Mouse (Mus musculus) kidney, embryonic 14.5 days (tissue): ENCODE measurements at regions not wholly inside any gene's neighbourhood (a gene's known extent, or its start where the extent isn't known, plus 50 kb on each side); places are given as distances from the start of the nearest gene placed in this dataset.
A peak's percentile ranks its signal among the peaks of the same experiment; 100 is the strongest.

Source experiments
- ATAC-seq: fragments of 200-750 bp; cut with Nextera tagmentation; 2 replicates; pipeline ENCODE4 v1.8.0; 2017; ENCODE audit warnings: moderate number of reproducible peaks, mild to moderate bottlenecking, moderate TSS enrichment, moderate library complexity; ENCODE audit not compliant: low FRiP score, low TSS enrichment
- H3K27ac ChIP-seq: fragments of 300-500 bp; sonication (generic); 2 replicates; pipeline ENCODE4 v1.5.1; 2014; ENCODE audit warnings: low read depth, mild to moderate bottlenecking, low read length, moderate library complexity, mixed read lengths
- H3K27me3 ChIP-seq: fragments of 300-500 bp; sonication (generic); 2 replicates; pipeline ENCODE4 v1.6.1; 2014; ENCODE audit warnings: mild to moderate bottlenecking, low read length; ENCODE audit not compliant: control insufficient read depth, insufficient read depth
- H3K36me3 ChIP-seq: fragments of 300-500 bp; sonication (generic); 2 replicates; pipeline ENCODE4 v1.6.1; 2014; ENCODE audit warnings: low read length, mixed read lengths; ENCODE audit not compliant: control insufficient read depth, insufficient read depth
- H3K4me1 ChIP-seq: fragments of 300-500 bp; sonication (generic); 2 replicates; pipeline ENCODE4 v1.6.1; 2014; ENCODE audit warnings: low read length, mixed read lengths; ENCODE audit not compliant: control insufficient read depth, insufficient read depth
- H3K4me2 ChIP-seq: fragments of 300-500 bp; sonication (generic); replicated peaks from 2 replicates; pipeline ENCODE4 v1.6.1; 2014; ENCODE audit warnings: low read depth, mild to moderate bottlenecking, low read length
- H3K4me3 ChIP-seq: fragments of 300-500 bp; sonication (generic); 2 replicates; pipeline ENCODE4 v1.5.1; 2014; ENCODE audit warnings: mild to moderate bottlenecking, low read length
- H3K9ac ChIP-seq: fragments of 300-500 bp; sonication (generic); 2 replicates; pipeline ENCODE4 v1.6.1; 2014; ENCODE audit warnings: low read depth, mild to moderate bottlenecking, low read length, moderate library complexity
- H3K9me3 ChIP-seq: fragments of 300-500 bp; sonication (generic); 2 replicates; pipeline ENCODE4 v1.6.1; 2016; ENCODE audit warnings: low read length; ENCODE audit not compliant: control insufficient read depth
- WGBS: fragments of 180-500 bp; shearing (Covaris S2); extraction: QIAGEN DNeasy Blood & Tissue Kit; methylation state at CpG from one replicate; pipeline ENCODE4 v1.1.7; 2014; 5-methylcytosine and 5-hydroxymethylcytosine counted together

GRCm38 (mm10) chr19:37789576-37790180 lies 92.1 kb downstream of the Cyp26a1 start:
- Histone ChIP-seq H3K4me1 (peaks cover 20% of the 10 kb centered on the region; the same call in 1 of the 2 replicates), H3K27ac (no peak overlapping the region), H3K27me3 (no peaks in the 10 kb centered on the region), H3K4me2 (no peak overlapping the region), H3K9ac (no peak overlapping the region), H3K9me3 (no peaks in the 10 kb centered on the region), H3K4me3 (no peak overlapping the region), H3K36me3 (no peaks in the 10 kb centered on the region)
- ATAC-seq: no peak
- WGBS: 23% methylated on average over 12 of the region's 12 CpGs

GRCm38 (mm10) chr19:37790281-37791073 lies 92.9 kb downstream of the Cyp26a1 start:
- Histone ChIP-seq H3K9me3 (no peaks in the 10 kb centered on the region), H3K27ac (no peak overlapping the region), H3K4me3 (no peak overlapping the region), H3K27me3 (no peaks in the 10 kb centered on the region), H3K4me1 (peaks cover 20% of the 10 kb centered on the region; the same call in 1 of the 2 replicates), H3K4me2 (peak overlapping the region; percentile 24), H3K9ac (no peak overlapping the region), H3K36me3 (no peaks in the 10 kb centered on the region)
- 21% methylated on average over 24 of the region's 24 CpGs for WGBS
- no peak for ATAC-seq

GRCm38 (mm10) chr19:37793176-37793575 lies 95.6 kb downstream of the Cyp26a1 start:
- no peak overlapping the region for H3K4me2 ChIP-seq
- no peak overlapping the region for H3K4me3 ChIP-seq
- no peaks in the 10 kb centered on the region for H3K9me3 ChIP-seq
- H3K36me3 ChIP-seq: no peaks in the 10 kb centered on the region
- ATAC-seq: no peak
- H3K27ac ChIP-seq: no peak overlapping the region
- no peak overlapping the region for H3K9ac ChIP-seq
- 88% methylated on average over 9 of the region's 9 CpGs for WGBS
- H3K27me3 ChIP-seq: no peaks in the 10 kb centered on the region
- H3K4me1 ChIP-seq: peaks cover 20% of the 10 kb centered on the region; the same call in 1 of the 2 replicates

GRCm38 (mm10) chr19:37795552-37796343 lies 98.2 kb downstream of the Cyp26a1 start:
- no peaks in the 10 kb centered on the region for H3K9me3 ChIP-seq
- H3K27ac ChIP-seq: no peak overlapping the region
- no peaks in the 10 kb centered on the region for H3K27me3 ChIP-seq
- peaks cover 4% of the 10 kb centered on the region; the same call in 1 of the 2 replicates for H3K4me1 ChIP-seq
- H3K4me2 ChIP-seq: no peak overlapping the region
- ATAC-seq: no peak
- WGBS: 85% methylated on average over 18 of the region's 18 CpGs
- no peak overlapping the region for H3K4me3 ChIP-seq
- no peaks in the 10 kb centered on the region for H3K36me3 ChIP-seq
- H3K9ac ChIP-seq: no peak overlapping the region

- no peak overlapping the region for H3K27ac ChIP-seq
Measured at GRCm38 (mm10) chr19:37800161-37800660, 102.6 kb downstream of the Cyp26a1 start.

GRCm38 (mm10) chr19:37809666-37810065 lies 112.1 kb downstream of the Cyp26a1 start:
- Histone ChIP-seq H3K27me3 (no peaks in the 10 kb centered on the region), H3K27ac (no peak overlapping the region), H3K9me3 (no peaks in the 10 kb centered on the region), H3K36me3 (no peaks in the 10 kb centered on the region), H3K4me2 (no peak overlapping the region), H3K4me1 (peaks cover 13% of the 10 kb centered on the region; the same call in 1 of the 2 replicates), H3K4me3 (no peak overlapping the region), H3K9ac (no peak overlapping the region)
- no peak for ATAC-seq
- 80% methylated on average over 11 of the region's 11 CpGs for WGBS

More at GRCm38 (mm10) chr19:37800161-37800660, 102.6 kb downstream of the Cyp26a1 start:
- Histone ChIP-seq H3K36me3 (no peaks in the 10 kb centered on the region), H3K27me3 (no peaks in the 10 kb centered on the region), H3K4me1 (no peaks in the 10 kb centered on the region), H3K4me2 (no peak overlapping the region), H3K4me3 (no peak overlapping the region), H3K9ac (no peak overlapping the region), H3K9me3 (no peaks in the 10 kb centered on the region)
- ATAC-seq: no peak
- 66% methylated on average over 3 of the region's 3 CpGs for WGBS

- Histone ChIP-seq H3K4me3 (no peak overlapping the region; the same call in 1 of the 2 replicates), H3K9ac (no peak overlapping the region), H3K36me3 (no peaks in the 10 kb centered on the region), H3K27ac (no peak overlapping the region), H3K27me3 (no peaks in the 10 kb centered on the region), H3K9me3 (no peaks in the 10 kb centered on the region), H3K4me1 (peaks cover 13% of the 10 kb centered on the region; the same call in 1 of the 2 replicates), H3K4me2 (peak overlapping the region; percentile 32)
- 8% methylated on average over 19 of the region's 19 CpGs for WGBS
- no peak for ATAC-seq
Measured at GRCm38 (mm10) chr19:37814089-37815073, 116.8 kb downstream of the Cyp26a1 start.

- no peak overlapping the region for H3K4me3 ChIP-seq
- no peaks in the 10 kb centered on the region for H3K36me3 ChIP-seq
- peak; percentile 52; the same call in 1 of the 2 replicates for ATAC-seq
- WGBS: 61% methylated on average over 2 of the region's 2 CpGs
- no peak overlapping the region for H3K4me2 ChIP-seq
- H3K9ac ChIP-seq: no peak overlapping the region
- peaks cover 13% of the 10 kb centered on the region; the same call in 1 of the 2 replicates for H3K4me1 ChIP-seq
- H3K9me3 ChIP-seq: no peaks in the 10 kb centered on the region
- no peaks in the 10 kb centered on the region for H3K27me3 ChIP-seq
- no peak overlapping the region for H3K27ac ChIP-seq
Measured at GRCm38 (mm10) chr19:37815627-37816026, 118.0 kb downstream of the Cyp26a1 start.
